Mouse (Mus musculus) heart, embryonic 15.5 days (tissue): Measurements from ENCODE around the gene Ubxn6. TPM values are rescaled to one million over a fixed set of nuclear protein-coding genes. Genes with fewer than 3 reads are reported as not detected.
"Not testable (repeated sequence)": the region's sequence is repeated elsewhere in the genome, so short reads cannot be mapped to it uniquely, and the experiment has no call there.

Source experiments
- ATAC-seq: fragments of 200-750 bp; cut with Nextera tagmentation; replicated peaks from 2 replicates; pipeline ENCODE4 v1.8.0; 2017; ENCODE audit warnings: low read depth, moderate TSS enrichment; ENCODE audit not compliant: insufficient number of reproducible peaks, insufficient read depth, low FRiP score
- H3K27ac ChIP-seq: fragments of 300-500 bp; sonication (generic); 2 replicates; pipeline ENCODE4 v1.5.1; 2015; ENCODE audit warnings: mild to moderate bottlenecking, inconsistent platforms
- H3K27me3 ChIP-seq: fragments of 300-500 bp; sonication (generic); 2 replicates; pipeline ENCODE4 v1.6.1; 2015; ENCODE audit warnings: inconsistent platforms
- H3K36me3 ChIP-seq: fragments of 300-500 bp; sonication (generic); 2 replicates; pipeline ENCODE4 v1.6.1; 2015; ENCODE audit warnings: mild to moderate bottlenecking, inconsistent platforms
- H3K4me1 ChIP-seq: fragments of 300-500 bp; sonication (generic); replicated peaks from 2 replicates; pipeline ENCODE4 v1.6.1; 2015; ENCODE audit warnings: inconsistent platforms
- H3K4me2 ChIP-seq: fragments of 300-500 bp; sonication (generic); 2 replicates; pipeline ENCODE4 v1.6.1; 2015; ENCODE audit warnings: inconsistent platforms, mild to moderate bottlenecking, moderate library complexity
- H3K4me3 ChIP-seq: fragments of 300-500 bp; sonication (generic); 2 replicates; pipeline ENCODE4 v1.5.1; 2015; ENCODE audit warnings: mild to moderate bottlenecking, inconsistent platforms
- H3K9ac ChIP-seq: fragments of 300-500 bp; sonication (generic); 2 replicates; pipeline ENCODE4 v1.6.1; 2015; ENCODE audit warnings: mild to moderate bottlenecking, inconsistent platforms
- H3K9me3 ChIP-seq: fragments of 300-500 bp; sonication (generic); replicated peaks from 2 replicates; pipeline ENCODE4 v1.6.1; 2016; ENCODE audit warnings: inconsistent platforms
- WGBS: fragments of 180-500 bp; shearing (Covaris S2); methylation state at CpG from one replicate; pipeline ENCODE4 v1.1.7; 2015; ENCODE audit warnings: mixed read lengths; 5-methylcytosine and 5-hydroxymethylcytosine counted together
- polyA plus RNA-seq: library from polyadenylated mRNA; unstranded; fragments of >200 nt; fragmentation: Nextera tagmentation; extraction: Ambion mirVana; gene quantifications from 2 replicates; pipeline ENCODE4 v1.2.1, GENCODE M21; 2015

Gene Ubxn6
- polyA plus RNA-seq, 1 experiment from 2014 or later, result 45.0 TPM

DNA sequence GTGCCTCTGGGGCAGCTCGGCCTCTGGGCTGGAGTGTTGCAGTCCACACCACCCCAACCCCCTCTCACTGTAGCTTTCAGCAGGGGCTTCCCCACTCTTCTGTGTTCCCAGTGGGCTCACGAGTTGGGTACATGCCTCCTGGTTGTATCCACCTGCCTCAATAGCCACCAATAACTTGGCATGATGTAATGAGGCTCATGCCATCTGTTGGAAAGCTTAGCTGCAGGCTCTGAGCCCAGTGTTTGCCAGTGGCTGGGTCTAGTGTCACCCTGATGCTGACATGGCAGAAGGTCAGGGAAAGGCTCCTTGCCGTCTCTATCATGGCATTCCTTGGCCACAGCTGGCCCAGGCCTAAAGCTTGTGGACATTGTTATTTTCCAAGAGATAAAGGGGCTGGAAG lies 26.0 kb upstream of the Ubxn6 start:
- Histone ChIP-seq H3K9ac (no peak overlapping the region), H3K36me3 (peaks cover 74% of the 10 kb centered on the region), H3K4me2 (no peak overlapping the region), H3K27me3 (no peaks in the 10 kb centered on the region), H3K4me1 (no peaks in the 10 kb centered on the region), H3K27ac (no peak overlapping the region), H3K9me3 (no peaks in the 10 kb centered on the region), H3K4me3 (no peak overlapping the region)
- WGBS, result 91% methylated on average over 3 of the region's 3 CpGs
- no peak for ATAC-seq

DNA sequence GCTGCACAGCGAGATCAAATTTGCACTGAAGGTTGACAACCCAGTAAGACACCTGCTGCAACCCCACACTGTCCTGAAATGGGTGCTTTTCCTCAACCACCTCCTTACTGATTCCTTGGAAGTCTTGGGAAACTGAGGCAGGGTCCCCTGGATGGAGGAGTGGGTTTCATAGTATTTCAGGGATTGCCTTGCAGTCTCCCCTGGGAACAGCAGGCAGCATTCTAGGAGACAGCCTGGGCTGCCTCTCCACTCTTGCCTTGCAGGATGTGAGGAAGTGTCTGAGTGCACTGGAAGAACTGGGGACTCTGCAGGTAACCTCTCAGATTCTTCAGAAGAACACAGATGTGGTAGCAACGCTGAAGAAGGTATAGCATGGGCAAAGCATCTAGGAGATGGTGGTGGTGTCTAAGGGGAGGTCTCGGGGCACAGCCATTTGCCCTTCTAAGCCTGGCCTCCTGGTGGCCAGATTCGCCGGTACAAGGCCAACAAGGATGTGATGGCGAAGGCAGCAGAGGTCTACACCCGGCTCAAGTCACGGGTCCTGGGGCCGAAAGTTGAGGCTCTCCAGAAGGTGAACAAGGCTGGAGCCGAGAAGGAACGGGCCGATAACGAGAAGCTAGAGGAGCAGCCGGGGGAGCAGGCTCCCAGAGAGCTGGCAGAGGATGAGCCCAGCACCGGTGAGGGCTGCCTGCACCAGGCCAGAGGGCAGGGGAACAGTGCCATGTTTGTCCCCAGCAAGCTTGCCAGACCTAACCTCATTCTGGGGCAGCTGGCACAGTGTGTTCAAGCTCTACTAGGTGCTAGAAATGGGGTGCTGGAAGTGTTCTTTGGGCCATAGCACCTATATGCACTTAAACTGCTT lies 24.1 kb upstream of the Ubxn6 start:
- peaks cover 84% of the 10 kb centered on the region for H3K36me3 ChIP-seq
- H3K9ac ChIP-seq, result no peak overlapping the region
- ATAC-seq, result no peak
- no peak overlapping the region for H3K4me2 ChIP-seq
- no peaks in the 10 kb centered on the region for H3K9me3 ChIP-seq
- no peak overlapping the region for H3K27ac ChIP-seq
- H3K4me1 ChIP-seq, result no peaks in the 10 kb centered on the region
- 91% methylated on average over 15 of the region's 15 CpGs for WGBS
- H3K27me3 ChIP-seq, result no peaks in the 10 kb centered on the region
- H3K4me3 ChIP-seq, result no peak overlapping the region

DNA sequence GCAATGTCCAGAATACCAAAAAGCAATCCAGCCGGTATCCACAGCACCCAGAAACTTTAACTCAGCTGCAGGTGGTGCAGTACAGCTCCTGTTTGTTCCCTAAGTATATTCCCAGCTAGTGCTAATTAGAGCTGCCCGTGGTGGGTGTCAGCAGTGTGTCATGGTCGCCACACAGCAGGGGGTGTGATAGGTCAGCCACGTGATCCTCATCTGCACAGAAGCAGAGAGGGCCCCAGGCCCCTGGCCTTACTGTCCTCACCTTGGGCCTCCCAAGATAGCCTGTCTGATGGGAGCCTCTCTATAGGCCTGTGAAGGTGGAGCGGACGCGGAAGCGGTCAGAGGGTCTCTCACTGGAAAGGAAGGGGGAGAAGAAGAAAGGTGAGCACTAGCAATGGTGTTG lies 23.4 kb upstream of the Ubxn6 start:
- H3K9ac ChIP-seq, result no peak overlapping the region
- 89% methylated on average over 8 of the region's 8 CpGs for WGBS
- H3K4me2 ChIP-seq, result no peak overlapping the region
- H3K4me1 ChIP-seq, result no peaks in the 10 kb centered on the region
- no peak for ATAC-seq
- no peak overlapping the region for H3K27ac ChIP-seq
- peaks cover 82% of the 10 kb centered on the region for H3K36me3 ChIP-seq
- no peak overlapping the region for H3K4me3 ChIP-seq
- no peaks in the 10 kb centered on the region for H3K27me3 ChIP-seq
- H3K9me3 ChIP-seq, result no peaks in the 10 kb centered on the region

DNA sequence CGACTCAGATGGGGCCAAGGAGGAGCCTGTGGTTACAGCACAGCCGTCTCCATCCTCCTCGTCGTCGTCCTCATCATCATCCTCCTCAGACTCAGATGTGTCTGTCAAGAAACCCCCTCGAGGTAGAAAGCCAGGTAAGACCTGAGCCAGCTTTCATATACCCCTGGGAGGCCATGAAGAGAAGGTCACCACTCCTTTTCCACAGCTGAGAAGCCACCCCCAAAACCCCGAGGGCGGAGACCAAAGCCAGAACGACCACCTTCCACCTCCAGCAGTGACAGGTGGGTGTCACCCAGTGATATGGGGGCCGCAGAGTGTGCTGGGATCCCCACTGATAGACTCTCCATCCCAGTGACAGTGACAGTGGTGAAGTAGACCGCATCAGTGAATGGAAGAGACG lies 22.1 kb upstream of the Ubxn6 start:
- no peaks in the 10 kb centered on the region for H3K9me3 ChIP-seq
- H3K36me3 ChIP-seq, result peaks cover 69% of the 10 kb centered on the region
- no peaks in the 10 kb centered on the region for H3K4me1 ChIP-seq
- H3K27me3 ChIP-seq, result no peaks in the 10 kb centered on the region
- 88% methylated on average over 12 of the region's 12 CpGs for WGBS
- no peak overlapping the region for H3K4me3 ChIP-seq
- no peak overlapping the region for H3K4me2 ChIP-seq
- H3K9ac ChIP-seq, result no peak overlapping the region
- no peak for ATAC-seq
- no peak overlapping the region for H3K27ac ChIP-seq

DNA sequence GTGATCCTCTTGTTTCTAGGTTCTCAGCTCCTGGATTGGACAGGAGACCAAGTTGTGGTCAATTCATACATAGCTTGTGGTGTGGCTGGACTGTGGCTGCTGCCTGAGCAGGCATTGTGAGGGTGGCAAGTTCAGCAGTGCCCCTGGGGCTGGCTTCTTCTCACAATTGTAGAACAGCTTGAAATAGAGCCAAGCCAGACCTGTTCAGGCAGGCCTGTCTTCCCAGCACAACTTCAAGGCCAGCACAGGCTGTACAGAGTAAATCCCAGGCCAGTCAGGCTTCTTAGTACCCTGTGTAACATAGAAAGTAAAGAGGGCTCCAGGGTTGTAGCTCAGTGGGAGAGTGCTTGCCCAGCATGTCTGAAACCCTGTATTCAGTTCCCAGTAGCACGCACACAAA lies 18.0 kb upstream of the Ubxn6 start:
- Histone ChIP-seq H3K9me3 (no peaks in the 10 kb centered on the region), H3K4me1 (no peaks in the 10 kb centered on the region), H3K9ac (no peak overlapping the region), H3K4me3 (no peak overlapping the region), H3K27me3 (no peaks in the 10 kb centered on the region), H3K4me2 (no peak overlapping the region), H3K27ac (no peak overlapping the region), H3K36me3 (peaks cover 38% of the 10 kb centered on the region)
- 100% methylated on average over 1 of the region's 1 CpGs for WGBS
- ATAC-seq, result no peak

DNA sequence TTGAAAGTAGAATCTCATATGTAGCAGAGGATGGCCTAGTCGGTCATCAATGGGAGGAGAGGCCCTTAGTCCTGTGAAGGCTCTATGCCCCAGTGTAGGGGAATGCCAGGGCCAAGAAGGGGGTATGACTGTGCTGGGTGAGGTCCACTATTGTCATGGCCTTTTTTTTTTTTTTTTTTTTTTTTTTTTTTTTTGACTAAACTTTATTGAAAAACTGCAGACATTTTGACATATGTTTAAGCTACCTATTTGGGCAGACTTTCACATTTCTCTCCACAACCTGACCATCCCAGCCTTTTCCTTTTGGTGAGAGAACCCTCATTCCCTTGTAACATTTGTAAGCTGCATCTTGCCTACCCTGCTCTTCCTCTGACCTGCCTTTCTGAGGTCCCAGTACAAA lies 17.5 kb upstream of the Ubxn6 start:
- 93% methylated on average over 1 of the region's 1 CpGs for WGBS
- ATAC-seq, result no peak
- no peak overlapping the region for H3K4me2 ChIP-seq
- no peak overlapping the region for H3K4me3 ChIP-seq
- no peak overlapping the region for H3K9ac ChIP-seq
- no peaks in the 10 kb centered on the region for H3K4me1 ChIP-seq
- no peak overlapping the region for H3K27ac ChIP-seq
- no peaks in the 10 kb centered on the region for H3K9me3 ChIP-seq
- H3K36me3 ChIP-seq, result peaks cover 33% of the 10 kb centered on the region
- no peaks in the 10 kb centered on the region for H3K27me3 ChIP-seq

DNA sequence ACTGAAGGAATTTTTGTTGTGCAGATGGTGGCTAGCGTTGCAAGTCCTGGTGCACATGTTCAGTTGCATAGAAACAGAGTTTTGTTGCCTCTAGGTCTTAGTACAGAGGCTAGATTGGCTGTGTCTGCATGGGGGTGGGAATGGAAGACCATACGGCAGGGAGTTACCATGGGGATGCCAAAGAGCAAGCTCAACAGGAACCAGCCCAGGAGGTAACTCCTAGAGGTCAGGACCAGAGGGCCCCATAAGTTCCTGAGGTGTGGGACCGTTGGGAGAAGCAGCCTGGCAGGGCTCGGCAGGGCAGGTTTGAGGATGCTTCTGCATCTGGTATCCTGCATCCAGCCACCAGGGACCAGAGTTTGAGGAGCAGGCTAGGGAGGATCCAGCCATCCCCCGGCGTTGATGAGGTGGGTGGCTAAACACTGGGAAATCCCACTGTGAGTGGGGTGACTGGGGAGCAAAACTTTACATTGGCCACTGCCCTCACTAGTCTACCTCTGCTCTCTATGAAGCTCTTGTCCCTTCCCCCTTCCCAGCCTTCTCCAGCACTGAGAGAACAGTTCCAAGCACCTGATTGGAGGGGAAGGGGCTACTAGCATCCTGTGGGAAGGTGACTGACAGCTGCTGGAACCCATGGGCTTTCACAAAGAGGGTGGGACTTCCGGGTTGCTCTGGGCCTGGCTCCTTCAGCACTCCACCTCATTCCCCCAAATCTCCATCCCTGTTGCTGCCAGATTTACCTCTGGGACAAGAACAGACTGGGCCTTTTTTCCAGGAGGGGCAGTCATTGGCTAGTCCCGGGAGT lies 6.2 kb upstream of the Ubxn6 start:
- 17% methylated on average over 8 of the region's 8 CpGs for WGBS
- peak overlapping the region; percentile 90 for H3K4me3 ChIP-seq
- no peaks in the 10 kb centered on the region for H3K9me3 ChIP-seq
- ATAC-seq, result no peak
- H3K36me3 ChIP-seq, result peaks cover 13% of the 10 kb centered on the region; the same call in 1 of the 2 replicates
- peak overlapping the region; percentile 87 for H3K9ac ChIP-seq
- 0 out of 2 replicates have a peak overlapping the region, but pooled peaks have one; percentile 19 for H3K27ac ChIP-seq
- H3K27me3 ChIP-seq, result no peaks in the 10 kb centered on the region
- peak overlapping the region; percentile 93 for H3K4me2 ChIP-seq
- H3K4me1 ChIP-seq, result peaks cover 27% of the 10 kb centered on the region

DNA sequence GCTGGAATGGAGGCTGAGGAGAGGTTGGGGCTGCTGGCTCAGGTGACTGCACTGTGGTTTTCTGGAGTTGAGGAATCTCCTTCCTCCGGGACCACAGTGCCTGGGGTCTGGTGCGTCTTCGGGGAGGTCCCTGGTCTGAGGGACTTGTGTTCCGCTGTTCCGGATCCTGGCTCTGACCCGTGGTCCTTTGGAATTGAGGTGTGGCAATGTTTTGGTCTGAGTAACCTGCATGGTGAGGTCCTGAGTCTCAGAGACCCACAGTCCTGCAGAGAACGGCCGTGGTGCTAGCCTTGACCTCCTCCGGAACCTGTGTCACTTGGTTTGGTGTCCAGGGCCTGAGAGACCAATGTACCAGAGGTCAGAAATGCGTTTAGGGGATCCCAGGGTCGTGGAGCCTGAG lies 5.1 kb upstream of the Ubxn6 start:
- WGBS, result 2% methylated on average over 11 of the region's 11 CpGs
- Histone ChIP-seq H3K27ac (peak overlapping the region; percentile 78), H3K4me1 (peaks cover 32% of the 10 kb centered on the region), H3K4me2 (peak overlapping the region; percentile 93), H3K9ac (peak overlapping the region; percentile 87), H3K36me3 (peaks cover 8% of the 10 kb centered on the region; the same call in 1 of the 2 replicates), H3K27me3 (no peaks in the 10 kb centered on the region), H3K4me3 (peak overlapping the region; percentile 90), H3K9me3 (no peaks in the 10 kb centered on the region)
- ATAC-seq, result no peak

DNA sequence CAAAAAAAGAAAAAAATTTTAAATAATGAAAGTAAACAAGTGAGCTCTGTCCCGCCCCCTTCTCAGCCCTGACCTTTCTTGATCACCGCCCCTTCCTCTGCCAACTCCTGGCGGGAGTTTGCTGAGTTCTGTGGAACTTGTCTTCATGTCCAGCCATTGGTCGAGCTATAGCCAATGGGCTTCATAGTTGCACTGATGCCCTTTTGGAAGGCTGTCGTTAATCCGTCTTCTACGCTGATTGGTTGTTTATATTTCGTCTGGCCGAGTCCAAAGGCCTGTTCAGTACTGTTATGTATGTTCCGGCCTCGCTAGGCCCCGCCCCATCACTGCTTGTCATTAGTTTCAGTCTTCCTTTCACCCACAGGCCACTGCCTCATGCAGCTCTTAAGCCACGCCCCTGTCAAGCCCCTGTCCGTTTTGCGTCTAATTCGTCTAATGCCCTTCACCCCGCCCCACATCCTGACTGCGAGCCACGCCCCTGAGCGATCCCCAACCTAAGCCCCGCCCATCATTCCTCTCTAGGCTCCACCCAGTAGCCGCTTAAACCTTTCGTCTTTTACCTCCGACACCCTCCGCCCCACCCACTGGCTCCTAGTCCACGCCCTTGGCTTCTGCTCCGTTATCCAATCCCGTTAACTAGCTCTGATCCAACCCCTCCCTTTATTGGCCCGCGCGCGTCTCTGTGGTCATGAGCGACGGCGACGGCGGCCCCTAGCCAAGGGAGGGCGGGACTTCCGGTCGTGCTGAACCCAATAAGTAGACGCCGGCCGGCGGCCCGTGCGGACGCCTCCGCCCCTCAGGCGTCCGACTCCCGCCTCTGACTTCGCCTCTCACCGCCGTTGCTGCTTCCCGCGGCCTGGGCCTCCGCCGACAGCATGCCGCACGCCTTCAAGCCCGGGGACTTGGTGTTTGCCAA lies 4.3 kb upstream of the Ubxn6 start, which contains the start of gene Hdgfl2:
Hdgfl2 (plus strand) TSS at position 755 of the 916 bp plus-strand sequence.
- Histone ChIP-seq H3K4me1 (peaks cover 35% of the 10 kb centered on the region), H3K27ac (peak within 1 kb of the TSS; percentile 78), H3K36me3 (peaks cover 5% of the 10 kb centered on the region; the same call in 1 of the 2 replicates), H3K9me3 (no peaks in the 10 kb centered on the region), H3K4me3 (peak within 1 kb of the TSS; percentile 90), H3K9ac (peak within 1 kb of the TSS; percentile 87), H3K27me3 (no peaks in the 10 kb centered on the region), H3K4me2 (peak within 1 kb of the TSS; percentile 93)
- WGBS, result under 1% methylated on average over 61 of the region's 61 CpGs
- peak; percentile 93 for ATAC-seq

DNA sequence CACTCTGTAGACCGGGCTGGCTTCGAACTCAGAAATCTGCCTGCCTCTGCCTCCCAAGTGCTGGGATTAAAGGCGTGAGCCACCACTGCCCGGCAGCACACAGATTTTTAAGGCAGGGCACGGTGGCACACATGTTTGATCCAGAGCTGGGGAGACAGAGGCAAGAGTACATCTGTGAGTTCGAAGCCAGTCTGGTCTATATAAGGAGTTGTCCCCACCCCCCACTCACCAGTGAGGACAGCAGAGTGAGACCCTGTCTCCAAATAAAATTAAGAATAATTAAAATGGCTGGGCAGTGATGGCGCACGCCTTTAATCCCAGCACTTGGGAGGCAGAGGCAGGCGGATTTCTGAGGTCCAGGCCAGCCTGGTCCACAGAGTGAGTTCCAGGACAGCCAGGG lies 3.5 kb upstream of the Ubxn6 start:
- H3K9ac ChIP-seq, H3K27me3 ChIP-seq, ATAC-seq, H3K9me3 ChIP-seq, H3K36me3 ChIP-seq: not testable (repeated sequence)
- Histone ChIP-seq H3K4me2 (peak overlapping the region; percentile 58), H3K4me3 (peak overlapping the region; percentile 90), H3K4me1 (peaks cover 42% of the 10 kb centered on the region), H3K27ac (peak overlapping the region; percentile 78)
- WGBS, result 61% methylated on average over 9 of the region's 9 CpGs

DNA sequence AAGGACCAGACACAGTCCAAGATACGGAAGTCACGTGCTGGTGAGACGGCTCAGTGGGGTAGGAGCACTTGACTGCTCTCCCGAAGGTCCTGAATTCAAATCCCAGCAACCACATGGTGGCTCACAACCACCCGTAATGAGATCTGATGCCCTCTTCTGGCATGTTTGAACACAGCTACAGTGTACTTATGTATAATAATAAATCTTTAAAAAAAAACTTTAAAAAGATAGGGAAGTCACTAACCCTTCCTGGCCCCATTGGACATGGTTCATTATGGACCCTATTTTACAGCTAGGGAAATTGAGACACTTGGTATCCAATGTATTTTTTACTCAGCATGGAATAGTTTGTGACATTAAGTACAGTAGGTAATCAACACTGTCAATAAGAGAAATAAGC lies 2.7 kb upstream of the Ubxn6 start:
- Histone ChIP-seq H3K27me3 (no peaks in the 10 kb centered on the region), H3K9ac (no peak overlapping the region), H3K9me3 (no peaks in the 10 kb centered on the region), H3K36me3 (peaks cover 7% of the 10 kb centered on the region; the same call in 1 of the 2 replicates), H3K4me2 (no peak overlapping the region), H3K4me1 (peaks cover 42% of the 10 kb centered on the region), H3K27ac (no peak overlapping the region), H3K4me3 (no peak overlapping the region)
- WGBS, result 88% methylated on average over 5 of the region's 5 CpGs
- no peak for ATAC-seq
